Mouse (Mus musculus) lung, postnatal 0 days (tissue): ENCODE data around the gene Thoc5. TPM values are rescaled to one million over a fixed set of nuclear protein-coding genes. Genes with fewer than 3 reads are reported as not detected.

Experiments used
- ATAC-seq: fragments of 200-750 bp; cut with Nextera tagmentation; 2 replicates; pipeline ENCODE4 v1.8.0; 2017; ENCODE audit warnings: moderate library complexity
- DNase-seq: peaks from one replicate; pipeline ENCODE4 v3.0.0-alpha.2; 2016; ENCODE audit warnings: low spot score
- H3K27ac ChIP-seq: fragments of 300-500 bp; sonication (generic); 2 replicates; pipeline ENCODE4 v1.5.1; 2014; ENCODE audit warnings: antibody characterized with exemption, mild to moderate bottlenecking, low read length, mixed read lengths
- H3K27me3 ChIP-seq: fragments of 300-500 bp; sonication (generic); replicated peaks from 2 replicates; pipeline ENCODE4 v1.6.1; 2014; ENCODE audit warnings: low read length, mixed read lengths; ENCODE audit not compliant: insufficient read depth
- H3K36me3 ChIP-seq: fragments of 300-500 bp; sonication (generic); 2 replicates; pipeline ENCODE4 v1.6.1; 2014; ENCODE audit warnings: low read length, mixed read lengths; ENCODE audit not compliant: insufficient read depth
- H3K4me1 ChIP-seq: fragments of 300-500 bp; sonication (generic); 2 replicates; pipeline ENCODE4 v1.6.1; 2014; ENCODE audit warnings: antibody characterized with exemption, low read depth, low read length, mixed read lengths; ENCODE audit not compliant: insufficient read depth
- H3K4me2 ChIP-seq: fragments of 300-500 bp; sonication (generic); replicated peaks from 2 replicates; pipeline ENCODE4 v1.6.1; 2014; ENCODE audit warnings: low read depth, mild to moderate bottlenecking, low read length, moderate library complexity, mixed read lengths
- H3K4me3 ChIP-seq: fragments of 300-500 bp; sonication (generic); 2 replicates; pipeline ENCODE4 v1.5.1; 2014; ENCODE audit warnings: low read depth, low read length
- H3K9ac ChIP-seq: fragments of 300-500 bp; sonication (generic); replicated peaks from 2 replicates; pipeline ENCODE4 v1.6.1; 2014; ENCODE audit warnings: low read depth, mild to moderate bottlenecking
- H3K9me3 ChIP-seq: fragments of 300-500 bp; sonication (generic); 2 replicates; pipeline ENCODE4 v1.6.1; 2016; ENCODE audit warnings: low read length, mixed read lengths
- CTCF ChIP-seq: IDR thresholded peaks from 2 replicates; pipeline ENCODE4 v1.5.1; 2016; ENCODE audit warnings: antibody characterized with exemption, mild to moderate bottlenecking
- EP300 ChIP-seq: IDR thresholded peaks from 2 replicates; pipeline ENCODE4 v1.6.1; 2016; ENCODE audit warnings: antibody characterized with exemption, mild to moderate bottlenecking, control low read depth
- WGBS: fragments of 180-500 bp; shearing (Covaris S2); extraction: QIAGEN DNeasy Blood & Tissue Kit; methylation state at CpG from one replicate; pipeline ENCODE4 v1.1.7; 2014; 5-methylcytosine and 5-hydroxymethylcytosine counted together
- polyA plus RNA-seq: library from polyadenylated mRNA; unstranded; fragments of >200 nt; fragmentation: Nextera tagmentation; extraction: Ambion mirVana; gene quantifications from 2 replicates; pipeline ENCODE4 v1.2.1, GENCODE M21; 2015

The Thoc5 gene
- polyA plus RNA-seq, 1 experiment from 2014 or later, result 16.3 TPM

GRCm38 (mm10) chr11:4931009-4931601 lies 36.0 kb downstream of the Thoc5 start:
- no peaks in the 10 kb centered on the region for H3K27me3 ChIP-seq
- TF ChIP-seq EP300, result no peak
- no peak for TF ChIP-seq CTCF
- 47% methylated on average over 1 of the region's 1 CpGs for WGBS
- no peak overlapping the region for H3K4me2 ChIP-seq
- H3K27ac ChIP-seq, result no peak overlapping the region
- H3K4me1 ChIP-seq, result no peaks in the 10 kb centered on the region
- no peak overlapping the region for H3K9ac ChIP-seq
- H3K9me3 ChIP-seq, result no peaks in the 10 kb centered on the region
- ATAC-seq (no peak), DNase-seq (peak; percentile 19)
- no peak overlapping the region for H3K4me3 ChIP-seq
- no peaks in the 10 kb centered on the region for H3K36me3 ChIP-seq

GRCm38 (mm10) chr11:4936243-4936642 lies 41.1 kb downstream of the Thoc5 start:
- ATAC-seq, result no peak
- Histone ChIP-seq H3K27ac (no peak overlapping the region), H3K9ac (no peak overlapping the region), H3K27me3 (no peaks in the 10 kb centered on the region), H3K9me3 (no peaks in the 10 kb centered on the region), H3K4me1 (no peaks in the 10 kb centered on the region), H3K36me3 (no peaks in the 10 kb centered on the region), H3K4me2 (no peak overlapping the region), H3K4me3 (no peak overlapping the region)
- TF ChIP-seq EP300, result no peak
- no peak for TF ChIP-seq CTCF
- DNase-seq, result no peak
- WGBS, result 81% methylated on average over 5 of the region's 5 CpGs

- Histone ChIP-seq H3K27me3 (peaks cover 44% of the 10 kb centered on the region), H3K4me1 (peaks cover 6% of the 10 kb centered on the region; the same call in 1 of the 2 replicates), H3K9me3 (no peaks in the 10 kb centered on the region), H3K4me2 (peak overlapping the region; percentile 75), H3K9ac (no peak overlapping the region), H3K27ac (no peak overlapping the region), H3K36me3 (no peaks in the 10 kb centered on the region), H3K4me3 (peak overlapping the region; percentile 43)
- TF ChIP-seq CTCF (no peak), EP300 (no peak)
- ATAC-seq, result no peak
- 47% methylated on average over 13 of the region's 13 CpGs for WGBS
- no peak for DNase-seq
Measured at GRCm38 (mm10) chr11:4946530-4946929, 51.4 kb downstream of the Thoc5 start.

- DNase-seq (peak; percentile 48), ATAC-seq (peak; percentile 63)
- Histone ChIP-seq H3K4me2 (peak overlapping the region; percentile 75), H3K9me3 (no peaks in the 10 kb centered on the region), H3K4me3 (peak overlapping the region; percentile 43), H3K27ac (no peak overlapping the region), H3K4me1 (peaks cover 6% of the 10 kb centered on the region; the same call in 1 of the 2 replicates), H3K36me3 (no peaks in the 10 kb centered on the region), H3K27me3 (peaks cover 44% of the 10 kb centered on the region), H3K9ac (no peak overlapping the region)
- WGBS, result under 1% methylated on average over 86 of the region's 120 CpGs
- TF ChIP-seq EP300 (no peak), CTCF (no peak; the same call in none of the 2 replicates)
Measured at GRCm38 (mm10) chr11:4946947-4947812, 52.1 kb downstream of the Thoc5 start.

- Histone ChIP-seq H3K27me3 (peaks cover 44% of the 10 kb centered on the region), H3K9ac (no peak within 1 kb of the TSS), H3K36me3 (no peaks in the 10 kb centered on the region), H3K4me2 (peak within 1 kb of the TSS; percentile 75), H3K4me1 (peaks cover 6% of the 10 kb centered on the region; the same call in 1 of the 2 replicates), H3K4me3 (peak within 1 kb of the TSS; percentile 43), H3K27ac (no peak within 1 kb of the TSS), H3K9me3 (no peaks in the 10 kb centered on the region)
- ATAC-seq, result peak; percentile 18; the same call in 1 of the 2 replicates
- TF ChIP-seq EP300, result no peak
- TF ChIP-seq CTCF, result no peak
- no peak for DNase-seq
- WGBS, result under 1% methylated on average over 36 of the region's 41 CpGs
Measured at GRCm38 (mm10) chr11:4947813-4948174, 52.7 kb downstream of the Thoc5 start, which contains the start of gene Nefh. Gene Nefh (minus strand): TSS chr11:4948064.

- DNase-seq (no peak), ATAC-seq (no peak)
- TF ChIP-seq CTCF, result no peak
- TF ChIP-seq EP300, result no peak
- Histone ChIP-seq H3K27ac (no peak overlapping the region), H3K9me3 (no peaks in the 10 kb centered on the region), H3K36me3 (no peaks in the 10 kb centered on the region), H3K9ac (no peak overlapping the region), H3K27me3 (peaks cover 44% of the 10 kb centered on the region), H3K4me1 (peaks cover 6% of the 10 kb centered on the region; the same call in 1 of the 2 replicates), H3K4me2 (no peak overlapping the region), H3K4me3 (no peak overlapping the region)
- WGBS, result 35% methylated on average over 8 of the region's 8 CpGs
Measured at GRCm38 (mm10) chr11:4948792-4949191, 53.7 kb downstream of the Thoc5 start.
